Mouse (Mus musculus): ENCODE data around the gene Klhl8.

DNA sequence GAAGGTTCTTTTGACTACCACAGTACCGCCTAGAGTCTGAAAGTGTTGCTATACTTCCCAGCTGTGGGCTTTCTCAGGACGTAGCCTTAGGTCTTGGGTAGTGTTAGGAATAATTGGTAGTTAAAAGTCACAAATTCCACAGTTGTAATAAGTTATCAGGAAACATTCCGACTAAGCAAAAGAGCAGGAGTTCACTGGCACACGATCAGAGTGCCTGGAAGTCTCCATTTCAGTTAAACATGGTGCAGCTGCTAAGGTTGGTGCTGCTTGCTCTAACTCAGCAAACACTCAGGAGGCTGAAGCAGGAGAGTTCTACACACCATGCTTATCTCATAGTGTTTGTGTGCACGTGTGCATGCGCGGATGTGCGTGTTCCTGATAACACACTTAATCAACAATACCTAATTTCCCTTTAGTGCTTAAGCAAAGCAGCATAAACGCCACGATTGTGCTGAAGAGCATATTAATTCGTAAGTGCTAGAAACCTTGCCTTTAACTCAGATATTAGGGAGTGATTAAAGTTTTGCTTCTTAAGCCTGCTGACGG, 97.0 kb downstream of the Klhl8 start:
- TF ChIP-seq CTCF (IDR thresholded peaks at IDR 0.05; ENCODE audit: borderline replicate concordance, insufficient read depth, low read depth, low read length) (no peak), POLR2A (IDR thresholded peaks at IDR 0.05; ENCODE audit: borderline replicate concordance, insufficient read depth, low read length) (no peak)

Data from cerebellum, adult 2 months (tissue).